Mouse (Mus musculus) liver, embryonic 11.5 days (tissue): ENCODE data around the gene Gfi1b. TPM values are rescaled to one million over a fixed set of nuclear protein-coding genes. Genes with fewer than 3 reads are reported as not detected.
A peak's percentile ranks its signal among the peaks of the same experiment; 100 is the strongest.

Source experiments
- ATAC-seq: fragments of 200-750 bp; cut with Nextera tagmentation; replicated peaks from 2 replicates; pipeline ENCODE4 v1.8.0; 2017; ENCODE audit warnings: moderate number of reproducible peaks, mild to moderate bottlenecking, moderate TSS enrichment, moderate library complexity; ENCODE audit not compliant: low FRiP score
- DNase-seq: peaks from one replicate; pipeline ENCODE4 v3.0.0-alpha.2; 2017; ENCODE audit warnings: low spot score
- H3K27ac ChIP-seq: fragments of 300-500 bp; sonication (generic); 2 replicates; pipeline ENCODE4 v1.5.1; 2014; ENCODE audit warnings: mild to moderate bottlenecking, low read depth, low read length, control low read depth
- H3K27me3 ChIP-seq: fragments of 300-500 bp; sonication (generic); replicated peaks from 2 replicates; pipeline ENCODE4 v1.6.1; 2014; ENCODE audit warnings: low read length, mixed read lengths; ENCODE audit not compliant: control insufficient read depth, insufficient read depth
- H3K36me3 ChIP-seq: fragments of 300-500 bp; sonication (generic); 2 replicates; pipeline ENCODE4 v1.6.1; 2014; ENCODE audit warnings: mild to moderate bottlenecking, low read length, moderate library complexity, mixed read lengths; ENCODE audit not compliant: control insufficient read depth, insufficient read depth
- H3K4me1 ChIP-seq: fragments of 300-500 bp; sonication (generic); replicated peaks from 2 replicates; pipeline ENCODE4 v1.6.1; 2014; ENCODE audit warnings: low read length, mixed read lengths; ENCODE audit not compliant: control insufficient read depth, insufficient read depth
- H3K4me2 ChIP-seq: fragments of 300-500 bp; sonication (generic); 2 replicates; pipeline ENCODE4 v1.6.1; 2014; ENCODE audit warnings: mild to moderate bottlenecking, control low read depth, moderate library complexity
- H3K4me3 ChIP-seq: fragments of 300-500 bp; sonication (generic); 2 replicates; pipeline ENCODE4 v1.5.1; 2014; ENCODE audit warnings: low read depth, low read length, control low read depth
- H3K9ac ChIP-seq: fragments of 300-500 bp; sonication (generic); 2 replicates; pipeline ENCODE4 v1.6.1; 2014; ENCODE audit warnings: low read depth, low read length, control low read depth
- H3K9me3 ChIP-seq: fragments of 300-500 bp; sonication (generic); 2 replicates; pipeline ENCODE4 v1.6.1; 2016; ENCODE audit warnings: low read length, inconsistent platforms, mixed read lengths; ENCODE audit not compliant: control insufficient read depth
- WGBS: fragments of 180-500 bp; shearing (Covaris S2); extraction: QIAGEN DNeasy Blood & Tissue Kit; methylation state at CpG from one replicate; pipeline ENCODE4 v1.1.7; 2014; 5-methylcytosine and 5-hydroxymethylcytosine counted together
- polyA plus RNA-seq: library from polyadenylated mRNA; unstranded; fragments of >200 nt; fragmentation: Nextera tagmentation; extraction: Ambion mirVana; gene quantifications from 2 replicates; pipeline ENCODE4 v1.2.1, GENCODE M21; 2014

Gfi1b gene
- 143 and 151 TPM in 2 replicates for polyA plus RNA-seq

DNA sequence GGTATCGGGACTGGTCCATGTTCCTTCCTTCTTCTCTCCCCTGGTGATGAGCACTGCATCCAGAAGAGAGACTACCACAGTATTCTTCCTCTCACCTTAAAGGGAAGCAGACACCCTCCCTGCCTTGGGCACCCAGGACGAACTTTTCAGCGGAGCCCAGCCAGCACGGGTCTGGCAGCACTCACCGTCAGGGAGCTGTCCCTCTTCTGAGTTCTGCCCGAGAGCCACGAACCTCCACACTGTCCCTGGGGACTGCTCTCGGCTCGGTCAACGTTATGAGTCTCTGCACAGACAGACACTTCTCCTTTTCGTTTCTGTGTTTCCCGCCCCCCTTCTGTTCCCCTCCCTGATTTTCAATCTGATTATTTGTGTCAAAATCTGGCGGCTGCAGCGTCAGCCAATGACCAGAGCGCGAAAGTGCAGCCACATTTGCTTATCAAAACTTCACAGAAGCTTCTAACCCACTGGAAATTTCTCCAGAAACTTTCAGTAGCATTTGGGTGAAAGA, at the start of gene Gfi1b:
TSS of gene Gfi1b (minus strand) at position 319 of the 508 bp plus-strand sequence.
- H3K4me1 ChIP-seq, result peaks cover 29% of the 10 kb centered on the region
- 4% methylated on average over 16 of the region's 16 CpGs for WGBS
- H3K27ac ChIP-seq, result peak within 1 kb of the TSS; percentile 97
- no peaks in the 10 kb centered on the region; the same call in 1 of the 2 replicates for H3K36me3 ChIP-seq
- H3K4me2 ChIP-seq, result peak within 1 kb of the TSS; percentile 87
- H3K4me3 ChIP-seq, result peak within 1 kb of the TSS; percentile 53
- 0 out of 2 replicates have a peak, but pooled peaks have one; percentile 18 for ATAC-seq
- no peaks in the 10 kb centered on the region for H3K27me3 ChIP-seq
- no peak for DNase-seq
- H3K9ac ChIP-seq, result peak within 1 kb of the TSS; percentile 73
- H3K9me3 ChIP-seq, result no peaks in the 10 kb centered on the region

DNA sequence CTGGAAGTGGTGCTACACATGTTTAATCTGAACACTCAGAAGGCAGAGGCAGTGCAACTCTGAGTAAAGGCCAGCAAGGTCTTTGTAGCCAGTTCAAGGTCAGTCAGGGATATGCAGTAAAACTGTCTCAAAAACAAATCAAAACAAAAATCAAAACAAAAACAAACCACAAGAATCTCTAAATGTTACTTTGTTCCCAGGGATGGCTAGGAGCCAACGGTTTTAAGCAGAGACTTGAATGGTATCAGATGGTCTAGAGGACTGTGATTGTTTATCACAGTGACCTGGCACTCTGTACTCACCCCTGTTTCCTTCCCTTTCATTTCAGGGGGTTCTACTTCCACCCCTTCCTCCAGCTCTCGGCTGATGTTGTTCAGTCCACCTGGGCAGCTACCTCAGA, 49.7 kb upstream of the Gfi1b start:
- Histone ChIP-seq H3K9me3 (no peaks in the 10 kb centered on the region), H3K9ac (no peak overlapping the region), H3K4me3 (no peak overlapping the region), H3K4me2 (no peak overlapping the region), H3K4me1 (no peaks in the 10 kb centered on the region), H3K36me3 (peaks cover 37% of the 10 kb centered on the region; the same call in 1 of the 2 replicates), H3K27ac (no peak overlapping the region), H3K27me3 (no peaks in the 10 kb centered on the region)
- WGBS, result 73% methylated on average over 2 of the region's 2 CpGs
- DNase-seq (no peak), ATAC-seq (no peak)

- Histone ChIP-seq H3K4me1 (no peaks in the 10 kb centered on the region; the same call in 1 of the 2 replicates), H3K4me3 (no peak overlapping the region), H3K9me3 (no peaks in the 10 kb centered on the region), H3K27ac (no peak overlapping the region), H3K27me3 (no peaks in the 10 kb centered on the region), H3K9ac (no peak overlapping the region), H3K4me2 (no peak overlapping the region), H3K36me3 (peaks cover 24% of the 10 kb centered on the region)
- ATAC-seq, result no peak
- no peak for DNase-seq
- 83% methylated on average over 3 of the region's 3 CpGs for WGBS
Observed at GRCm38 (mm10) chr2:28665818-28666217, 44.0 kb upstream of the Gfi1b start.

DNA sequence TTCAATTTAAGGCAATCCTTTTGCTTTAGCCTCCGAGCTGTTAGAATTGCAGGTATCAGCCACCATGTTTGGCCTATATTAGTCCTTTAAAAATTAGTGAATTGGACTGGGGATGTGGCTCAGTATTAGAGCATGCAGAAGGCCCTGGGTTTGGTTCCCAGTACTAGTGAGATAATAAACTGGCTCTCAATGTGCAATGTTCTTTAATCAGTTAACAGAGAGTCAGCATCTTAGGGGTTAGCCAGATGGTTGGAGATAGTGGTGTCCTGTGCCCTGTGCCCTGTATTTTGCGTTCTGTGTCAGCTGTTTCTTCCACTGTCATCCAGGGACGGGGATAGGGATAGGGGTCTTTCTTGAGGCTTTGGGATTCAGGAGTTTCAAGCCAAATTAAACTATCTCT, 41.1 kb upstream of the Gfi1b start:
- no peaks in the 10 kb centered on the region for H3K9me3 ChIP-seq
- H3K4me3 ChIP-seq, result no peak overlapping the region
- H3K36me3 ChIP-seq, result peaks cover 30% of the 10 kb centered on the region
- no peak for DNase-seq
- no peak overlapping the region for H3K4me2 ChIP-seq
- no peaks in the 10 kb centered on the region for H3K27me3 ChIP-seq
- no peaks in the 10 kb centered on the region; the same call in 1 of the 2 replicates for H3K4me1 ChIP-seq
- WGBS, result 84% methylated on average over 3 of the region's 3 CpGs
- ATAC-seq, result peak; percentile 67
- no peak overlapping the region for H3K9ac ChIP-seq
- H3K27ac ChIP-seq, result no peak overlapping the region

GRCm38 (mm10) chr2:28656216-28656615, 34.4 kb upstream of the Gfi1b start:
- DNase-seq (no peak), ATAC-seq (no peak)
- no peaks in the 10 kb centered on the region for H3K27me3 ChIP-seq
- H3K4me1 ChIP-seq, result no peaks in the 10 kb centered on the region
- 75% methylated on average over 8 of the region's 8 CpGs for WGBS
- H3K9me3 ChIP-seq, result no peaks in the 10 kb centered on the region
- H3K36me3 ChIP-seq, result peaks cover 16% of the 10 kb centered on the region
- no peak overlapping the region for H3K27ac ChIP-seq
- H3K4me2 ChIP-seq, result no peak overlapping the region
- H3K4me3 ChIP-seq, result no peak overlapping the region
- H3K9ac ChIP-seq, result no peak overlapping the region

DNA sequence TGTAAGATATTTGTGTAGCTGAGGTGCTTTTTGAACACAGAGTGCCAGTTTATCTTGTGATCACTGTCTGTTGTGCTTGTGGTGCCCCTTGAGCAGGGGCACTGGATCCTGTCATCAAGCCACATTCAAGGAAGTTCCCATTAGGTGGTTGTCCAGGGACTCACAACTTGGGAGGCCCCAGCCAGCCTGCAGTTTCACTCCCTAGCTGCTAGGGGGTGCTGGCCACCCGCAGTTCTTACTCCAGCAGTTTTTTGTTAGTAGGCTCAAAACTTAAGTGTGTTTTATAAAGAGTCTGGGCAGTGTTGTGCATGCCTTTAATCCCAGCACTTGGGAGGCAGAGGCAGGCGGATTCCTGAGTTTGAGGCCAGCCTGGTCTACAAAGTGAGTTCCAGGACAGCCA, 32.5 kb upstream of the Gfi1b start:
- 50% methylated on average over 2 of the region's 2 CpGs for WGBS
- ATAC-seq (no peak), DNase-seq (no peak)
- no peaks in the 10 kb centered on the region for H3K4me1 ChIP-seq
- peaks cover 9% of the 10 kb centered on the region for H3K36me3 ChIP-seq
- no peaks in the 10 kb centered on the region for H3K9me3 ChIP-seq
- H3K27me3 ChIP-seq, result no peaks in the 10 kb centered on the region
- H3K4me2 ChIP-seq, result no peak overlapping the region
- no peak overlapping the region for H3K27ac ChIP-seq
- no peak overlapping the region for H3K9ac ChIP-seq
- H3K4me3 ChIP-seq, result no peak overlapping the region

GRCm38 (mm10) chr2:28653351-28653750, 31.6 kb upstream of the Gfi1b start:
- 88% methylated on average over 7 of the region's 7 CpGs for WGBS
- Histone ChIP-seq H3K36me3 (peaks cover 2% of the 10 kb centered on the region), H3K4me1 (no peaks in the 10 kb centered on the region), H3K9me3 (no peaks in the 10 kb centered on the region), H3K9ac (no peak overlapping the region), H3K4me3 (no peak overlapping the region), H3K27ac (no peak overlapping the region), H3K4me2 (no peak overlapping the region), H3K27me3 (no peaks in the 10 kb centered on the region)
- no peak for DNase-seq
- ATAC-seq, result no peak

DNA sequence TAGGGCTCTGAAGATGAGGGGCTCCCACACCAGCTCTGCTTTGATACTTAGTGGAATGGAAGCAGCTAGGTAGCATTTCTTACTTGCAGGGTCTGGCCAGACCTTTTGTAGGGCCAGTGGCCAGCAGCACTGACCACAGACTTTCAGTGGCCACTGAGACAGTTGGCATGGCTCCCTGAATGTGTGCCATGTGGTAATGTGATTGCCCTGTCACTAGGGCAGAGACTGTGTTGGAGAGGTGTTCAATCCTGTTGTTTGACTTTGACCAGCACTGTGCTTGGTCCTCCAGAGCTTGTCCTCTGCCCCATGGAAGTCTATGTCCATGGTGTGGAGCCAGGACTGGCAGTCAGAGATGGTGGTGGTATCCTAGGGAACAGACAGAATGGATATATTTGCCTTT, 28.7 kb upstream of the Gfi1b start:
- Histone ChIP-seq H3K27ac (no peak overlapping the region), H3K27me3 (no peaks in the 10 kb centered on the region), H3K4me3 (no peak overlapping the region), H3K9me3 (no peaks in the 10 kb centered on the region), H3K4me1 (no peaks in the 10 kb centered on the region; the same call in 1 of the 2 replicates), H3K9ac (no peak overlapping the region), H3K36me3 (no peaks in the 10 kb centered on the region; the same call in 1 of the 2 replicates), H3K4me2 (no peak overlapping the region)
- DNase-seq (no peak), ATAC-seq (no peak)

GRCm38 (mm10) chr2:28643081-28643480, 21.3 kb upstream of the Gfi1b start:
- Histone ChIP-seq H3K4me1 (peaks cover 25% of the 10 kb centered on the region), H3K9me3 (no peaks in the 10 kb centered on the region), H3K27ac (no peak overlapping the region), H3K9ac (no peak overlapping the region), H3K27me3 (no peaks in the 10 kb centered on the region), H3K36me3 (no peaks in the 10 kb centered on the region), H3K4me3 (no peak overlapping the region), H3K4me2 (no peak overlapping the region)
- ATAC-seq, result no peak
- 89% methylated on average over 3 of the region's 3 CpGs for WGBS
- no peak for DNase-seq
